Comparison of ENCODE assay signal across 28 mouse cellular contexts in the genomic region with DNA sequence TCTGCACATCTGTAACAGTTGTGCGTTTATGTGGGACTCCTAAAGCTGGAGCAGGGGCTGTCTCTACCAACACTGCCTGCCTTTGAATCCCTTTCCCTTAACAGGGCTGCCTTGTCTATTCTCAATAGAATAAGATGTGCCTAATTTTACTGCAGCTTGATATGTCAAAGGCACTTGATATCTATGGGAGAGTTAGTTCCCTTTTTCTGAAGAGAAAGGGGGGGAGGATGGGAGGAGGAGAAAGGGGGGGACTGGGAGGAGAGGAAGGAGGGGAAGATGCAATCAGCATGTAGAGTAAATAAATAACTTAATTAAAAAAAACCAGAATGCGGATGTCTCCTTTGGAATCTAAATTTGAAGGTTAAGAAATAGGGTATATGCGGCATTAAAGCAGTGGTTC.
A peak's percentile ranks its signal among the peaks of the same experiment; 100 is the strongest.
DNase-seq lines count a peak whose midpoint lies in the region; ATAC-seq lines count a peak whose summit lies in the region.
"Had no signal": no experiment of that assay in that cellular context is flagged by ENCODE, and none has a peak within 500 bp of the region (broad histone marks: within the 10 kb centered on the region; RNA-seq: fewer than 3 reads in every experiment).

No protein-coding gene starts in this region.

- no peak overlapping the region for H3K27ac ChIP-seq in heart, embryonic 10.5 days
- H3K27ac ChIP-seq: embryonic facial prominence, embryonic 10.5 days; embryonic facial prominence, embryonic 13.5 days; forebrain, embryonic 12.5 days; forebrain, embryonic 15.5 days; heart, embryonic 15.5 days; hindbrain, embryonic 14.5 days; hindbrain, postnatal 0 days had no signal

- peak; percentile 39 for DNase-seq in A20 (ENCODE audit: low read depth, low spot score)
- no peak for DNase-seq in MN1 (ENCODE audit: low spot score)
- DNase-seq in heart, embryonic 10.5 days (ENCODE audit: low spot score): no peak
- no peak for DNase-seq in cerebellum, postnatal 4 days (ENCODE audit: low spot score in 2 of 2)
- DNase-seq: adrenal gland, adult 8-10 months; adrenal gland, postnatal 25 days; cerebellum, adult 11-12 months; cerebellum, adult 8-10 months; cerebellum, postnatal 14 days; embryo, embryonic 11 days; gastrocnemius, postnatal 36 days; heart, postnatal 10 days; heart, postnatal 36 days; kidney, adult 18-20 months had no signal

- peak; percentile 99 for ATAC-seq in common myeloid progenitor, adult 5-6 weeks (replicated peaks; ENCODE audit: low read depth, poor library complexity, severe bottlenecking)
- ATAC-seq in megakaryocyte, adult 5-6 weeks (ENCODE audit: poor library complexity, severe bottlenecking): peak; percentile 85
- ATAC-seq: activated CD4-positive, CD25-positive, alpha-beta regulatory T cell, adult 4 months; forebrain, embryonic 15.5 days; hindbrain, postnatal 0 days; inflammation-experienced regulatory T-cells, adult 6 months; intestine, embryonic 16.5 days had no signal

- H3K9me3 ChIP-seq in heart, embryonic 10.5 days: no peaks in the 10 kb centered on the region
- H3K9me3 ChIP-seq: embryonic facial prominence, embryonic 10.5 days; embryonic facial prominence, embryonic 13.5 days; forebrain, embryonic 12.5 days; forebrain, embryonic 15.5 days; heart, embryonic 12.5 days; heart, embryonic 15.5 days had no signal

- H3K27me3 ChIP-seq in heart, embryonic 10.5 days (ENCODE audit: insufficient read depth, poor library complexity, severe bottlenecking): no peaks in the 10 kb centered on the region
- H3K27me3 ChIP-seq: embryonic facial prominence, embryonic 13.5 days; forebrain, embryonic 12.5 days; forebrain, embryonic 15.5 days; heart, embryonic 12.5 days; heart, embryonic 15.5 days had no signal

- H3K4me1 ChIP-seq in heart, embryonic 10.5 days: no peaks in the 10 kb centered on the region
- H3K4me1 ChIP-seq: embryonic facial prominence, embryonic 10.5 days; embryonic facial prominence, embryonic 13.5 days; forebrain, embryonic 12.5 days; forebrain, embryonic 15.5 days; heart, embryonic 12.5 days; heart, embryonic 15.5 days had no signal

- H3K36me3 ChIP-seq in heart, embryonic 10.5 days: no peaks in the 10 kb centered on the region
- H3K36me3 ChIP-seq: embryonic facial prominence, embryonic 10.5 days; embryonic facial prominence, embryonic 13.5 days; forebrain, embryonic 12.5 days; forebrain, embryonic 15.5 days; heart, embryonic 12.5 days; heart, embryonic 15.5 days had no signal

- WGBS in heart, embryonic 10.5 days: 83% methylated on average over 3 of the region's 3 CpGs

- H3K4me3 ChIP-seq in heart, embryonic 10.5 days: no peak overlapping the region
- H3K4me3 ChIP-seq: embryonic facial prominence, embryonic 10.5 days; embryonic facial prominence, embryonic 13.5 days; erythroblast, embryonic 14.5 days; forebrain, embryonic 12.5 days; forebrain, embryonic 15.5 days; heart, embryonic 12.5 days; heart, embryonic 15.5 days had no signal
